Mouse (Mus musculus) midbrain, embryonic 12.5 days (tissue): Measurements from ENCODE around the gene Ranbp1. TPM values are rescaled to one million over a fixed set of nuclear protein-coding genes. Genes with fewer than 3 reads are reported as not detected.
A peak's percentile ranks its signal among the peaks of the same experiment; 100 is the strongest.
"Not testable (repeated sequence)": the region's sequence is repeated elsewhere in the genome, so short reads cannot be mapped to it uniquely, and the experiment has no call there.

Experiments used
- ATAC-seq: fragments of 200-750 bp; cut with Nextera tagmentation; 2 replicates; pipeline ENCODE4 v1.8.0; 2017; ENCODE audit warnings: low read depth, moderate TSS enrichment, moderate library complexity; ENCODE audit not compliant: low FRiP score
- H3K27ac ChIP-seq: fragments of 300-500 bp; sonication (generic); replicated peaks from 2 replicates; pipeline ENCODE4 v1.5.1; 2016; ENCODE audit warnings: mild to moderate bottlenecking
- H3K27me3 ChIP-seq: fragments of 300-500 bp; sonication (generic); 2 replicates; pipeline ENCODE4 v1.6.1; 2016; ENCODE audit warnings: mild to moderate bottlenecking
- H3K36me3 ChIP-seq: fragments of 300-500 bp; sonication (generic); 2 replicates; pipeline ENCODE4 v1.6.1; 2016
- H3K4me1 ChIP-seq: fragments of 300-500 bp; sonication (generic); 2 replicates; pipeline ENCODE4 v1.6.1; 2016
- H3K4me2 ChIP-seq: fragments of 300-500 bp; sonication (generic); replicated peaks from 2 replicates; pipeline ENCODE4 v1.6.1; 2016; ENCODE audit warnings: mild to moderate bottlenecking, moderate library complexity
- H3K4me3 ChIP-seq: fragments of 300-500 bp; sonication (generic); 2 replicates; pipeline ENCODE4 v1.5.1; 2016; ENCODE audit warnings: mild to moderate bottlenecking
- H3K9ac ChIP-seq: fragments of 300-500 bp; sonication (generic); replicated peaks from 2 replicates; pipeline ENCODE4 v1.6.1; 2016; ENCODE audit warnings: mild to moderate bottlenecking, moderate library complexity
- H3K9me3 ChIP-seq: fragments of 300-500 bp; sonication (generic); 2 replicates; pipeline ENCODE4 v1.6.1; 2016; ENCODE audit warnings: mild to moderate bottlenecking
- WGBS: fragments of 180-500 bp; shearing (Covaris S2); methylation state at CpG from one replicate; pipeline ENCODE4 v1.1.7; 2016; 5-methylcytosine and 5-hydroxymethylcytosine counted together
- polyA plus RNA-seq: library from polyadenylated mRNA; unstranded; fragments of >200 nt; fragmentation: Nextera tagmentation; extraction: Ambion mirVana; gene quantifications from 2 replicates; pipeline ENCODE4 v1.2.1, GENCODE M21; 2016

Ranbp1 gene
- 869 and 888 TPM in 2 replicates for polyA plus RNA-seq

GRCm38 (mm10) chr16:18248433-18249363 lies at the start of gene Ranbp1, which contains the start of gene Trmt2a:
Gene Ranbp1 (minus strand): TSS chr16:18248732.
Gene Trmt2a (plus strand): TSS chr16:18248679.
- Histone ChIP-seq H3K9me3 (no peaks in the 10 kb centered on the region), H3K9ac (peak within 1 kb of the TSS; percentile 92), H3K4me2 (peak within 1 kb of the TSS; percentile 93), H3K27ac (peak within 1 kb of the TSS; percentile 92), H3K27me3 (no peaks in the 10 kb centered on the region), H3K4me1 (peaks cover 42% of the 10 kb centered on the region), H3K36me3 (peaks cover 65% of the 10 kb centered on the region), H3K4me3 (peak within 1 kb of the TSS; percentile 96)
- peak; percentile 95 for ATAC-seq
- under 1% methylated on average over 101 of the region's 102 CpGs for WGBS

- Histone ChIP-seq H3K36me3 (peaks cover 11% of the 10 kb centered on the region), H3K4me3 (peak overlapping the region; percentile 82), H3K27ac (0 out of 2 replicates have a peak overlapping the region, but pooled peaks have one; percentile 42), H3K4me1 (peaks cover 31% of the 10 kb centered on the region), H3K4me2 (peak overlapping the region; percentile 96)
- H3K9ac ChIP-seq, H3K9me3 ChIP-seq, H3K27me3 ChIP-seq, ATAC-seq: not testable (repeated sequence)
- WGBS: 5% methylated on average over 10 of the region's 10 CpGs
Measured at GRCm38 (mm10) chr16:18289614-18290013, 41.1 kb upstream of the Ranbp1 start.

DNA sequence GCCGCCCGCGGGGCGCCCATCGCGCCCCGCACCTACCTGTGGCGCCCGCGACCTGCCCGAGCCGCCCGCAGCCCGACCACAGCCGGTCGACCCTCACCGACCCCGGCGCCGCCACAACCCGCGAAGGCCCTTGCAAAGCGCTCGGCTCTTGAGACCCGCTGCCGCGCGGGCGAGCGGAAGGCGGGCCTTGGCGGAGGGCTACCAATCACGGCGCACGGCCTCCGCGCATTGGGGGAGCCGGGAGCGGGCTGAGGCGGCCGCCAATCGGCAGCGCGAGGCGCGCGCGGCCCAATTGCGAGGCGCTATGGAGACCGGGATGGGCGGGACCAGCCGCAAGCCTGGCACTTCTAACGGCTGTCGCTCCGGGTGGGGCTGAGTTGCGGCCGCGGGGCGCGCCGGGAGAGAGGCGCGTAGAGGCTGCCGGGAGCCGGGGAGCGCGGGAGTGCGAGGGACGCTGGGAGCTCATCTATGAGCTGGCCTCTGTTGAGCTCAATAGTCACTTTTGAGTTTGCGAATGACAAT lies 40.6 kb upstream of the Ranbp1 start, which contains the start of gene Dgcr8:
Dgcr8 (minus strand) TSS at position 180 of the 522 bp plus-strand sequence.
- H3K9me3 ChIP-seq: no peaks in the 10 kb centered on the region
- H3K9ac ChIP-seq: peak within 1 kb of the TSS; percentile 91
- H3K4me3 ChIP-seq: peak within 1 kb of the TSS; percentile 82
- H3K27me3 ChIP-seq: no peaks in the 10 kb centered on the region
- peaks cover 31% of the 10 kb centered on the region for H3K4me1 ChIP-seq
- H3K4me2 ChIP-seq: peak within 1 kb of the TSS; percentile 96
- peaks cover 15% of the 10 kb centered on the region for H3K36me3 ChIP-seq
- peak within 1 kb of the TSS; percentile 82 for H3K27ac ChIP-seq
- 1% methylated on average over 63 of the region's 71 CpGs for WGBS
- ATAC-seq: peak; percentile 100

- peak overlapping the region; percentile 96 for H3K4me2 ChIP-seq
- peak; percentile 81 for ATAC-seq
- no peaks in the 10 kb centered on the region for H3K9me3 ChIP-seq
- H3K4me1 ChIP-seq: peaks cover 31% of the 10 kb centered on the region
- H3K4me3 ChIP-seq: peak overlapping the region; percentile 82
- peaks cover 20% of the 10 kb centered on the region for H3K36me3 ChIP-seq
- no peaks in the 10 kb centered on the region for H3K27me3 ChIP-seq
- H3K9ac ChIP-seq: peak overlapping the region; percentile 91
- peak overlapping the region; percentile 82 for H3K27ac ChIP-seq
- under 1% methylated on average over 30 of the region's 31 CpGs for WGBS
Measured at GRCm38 (mm10) chr16:18288581-18289061, 40.1 kb upstream of the Ranbp1 start.

GRCm38 (mm10) chr16:18288166-18288565 lies 39.6 kb upstream of the Ranbp1 start:
- Histone ChIP-seq H3K4me3 (peak overlapping the region; percentile 82), H3K9me3 (no peaks in the 10 kb centered on the region), H3K27me3 (no peaks in the 10 kb centered on the region), H3K4me2 (peak overlapping the region; percentile 96), H3K4me1 (peaks cover 31% of the 10 kb centered on the region), H3K9ac (peak overlapping the region; percentile 91), H3K36me3 (peaks cover 25% of the 10 kb centered on the region), H3K27ac (peak overlapping the region; percentile 82)
- ATAC-seq: no peak
- WGBS: 0% methylated on average over 4 of the region's 4 CpGs

DNA sequence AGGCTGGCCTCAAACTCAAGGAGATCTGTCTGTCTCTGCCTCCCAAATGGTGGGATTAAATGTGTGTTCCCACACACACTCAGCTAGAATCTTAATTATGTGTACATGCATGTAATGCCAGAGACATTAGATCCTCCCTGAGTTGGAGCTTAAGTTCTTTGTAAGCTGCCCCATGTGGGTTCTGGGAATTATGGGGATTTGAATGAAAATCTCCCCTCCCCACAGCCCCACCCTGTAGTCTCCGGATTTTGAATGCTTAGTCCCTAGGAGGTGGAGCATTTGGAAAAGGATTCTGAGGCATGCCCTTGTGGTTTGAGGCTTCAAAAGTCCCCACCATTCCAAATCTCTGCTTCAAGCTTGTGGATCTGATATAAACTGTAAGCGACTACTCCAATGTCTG lies 26.6 kb upstream of the Ranbp1 start:
- Histone ChIP-seq H3K27me3 (no peaks in the 10 kb centered on the region), H3K9ac (no peak overlapping the region), H3K4me1 (no peaks in the 10 kb centered on the region), H3K36me3 (peaks cover 93% of the 10 kb centered on the region), H3K4me3 (no peak overlapping the region), H3K9me3 (no peaks in the 10 kb centered on the region), H3K4me2 (no peak overlapping the region), H3K27ac (no peak overlapping the region)
- no peak for ATAC-seq
- WGBS: 70% methylated on average over 2 of the region's 2 CpGs

DNA sequence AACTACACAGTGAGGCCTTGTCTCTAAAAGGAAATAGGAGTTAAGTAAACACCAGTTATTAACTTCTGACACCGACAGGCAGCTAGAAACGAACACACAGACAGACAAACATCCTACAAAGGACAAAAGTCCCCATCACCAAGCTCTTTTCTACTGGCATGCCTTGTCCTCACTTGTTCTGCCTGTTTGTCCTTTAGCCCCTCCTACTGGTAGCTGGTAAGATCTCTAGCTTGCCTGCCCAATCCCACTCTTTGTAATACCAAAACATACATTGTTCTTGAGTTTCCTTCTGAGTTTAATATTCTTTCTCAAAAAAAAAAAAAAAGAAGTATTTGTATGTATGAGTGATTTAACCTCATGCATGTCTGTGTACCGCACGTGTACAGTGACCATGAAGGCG lies 19.6 kb upstream of the Ranbp1 start:
- ATAC-seq: no peak
- peaks cover 82% of the 10 kb centered on the region for H3K36me3 ChIP-seq
- 96% methylated on average over 5 of the region's 5 CpGs for WGBS

DNA sequence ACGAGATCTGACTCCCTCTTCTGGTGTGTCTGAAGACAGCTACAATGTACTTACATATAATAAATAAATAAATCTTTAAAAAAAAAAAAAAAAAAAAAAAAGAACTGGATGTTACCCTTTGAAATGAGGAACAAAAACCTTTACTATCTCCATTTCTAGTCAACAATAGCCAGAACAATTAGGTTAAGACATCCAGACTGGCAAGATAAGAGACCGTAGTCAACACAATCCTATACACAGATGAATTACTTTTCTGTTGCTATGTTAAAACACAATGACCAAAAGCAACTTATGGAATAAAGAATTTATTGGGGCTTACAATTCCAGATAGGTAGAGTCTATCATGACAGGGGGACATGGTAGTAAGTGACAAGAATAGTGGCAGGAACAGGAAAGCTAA lies 16.5 kb upstream of the Ranbp1 start:
- Histone ChIP-seq H3K27me3 (no peaks in the 10 kb centered on the region), H3K27ac (no peak overlapping the region), H3K4me1 (no peaks in the 10 kb centered on the region), H3K4me3 (no peak overlapping the region), H3K36me3 (peaks cover 78% of the 10 kb centered on the region), H3K9ac (no peak overlapping the region), H3K9me3 (no peaks in the 10 kb centered on the region), H3K4me2 (no peak overlapping the region)
- WGBS: 90% methylated on average over 2 of the region's 2 CpGs
- ATAC-seq: no peak

More for the DNA sequence above, 19.6 kb upstream of the Ranbp1 start:
- H3K4me2 ChIP-seq: no peak overlapping the region
- no peak overlapping the region for H3K4me3 ChIP-seq
- no peaks in the 10 kb centered on the region for H3K27me3 ChIP-seq
- H3K9ac ChIP-seq: no peak overlapping the region
- H3K27ac ChIP-seq: no peak overlapping the region
- H3K9me3 ChIP-seq: no peaks in the 10 kb centered on the region
- no peaks in the 10 kb centered on the region for H3K4me1 ChIP-seq

DNA sequence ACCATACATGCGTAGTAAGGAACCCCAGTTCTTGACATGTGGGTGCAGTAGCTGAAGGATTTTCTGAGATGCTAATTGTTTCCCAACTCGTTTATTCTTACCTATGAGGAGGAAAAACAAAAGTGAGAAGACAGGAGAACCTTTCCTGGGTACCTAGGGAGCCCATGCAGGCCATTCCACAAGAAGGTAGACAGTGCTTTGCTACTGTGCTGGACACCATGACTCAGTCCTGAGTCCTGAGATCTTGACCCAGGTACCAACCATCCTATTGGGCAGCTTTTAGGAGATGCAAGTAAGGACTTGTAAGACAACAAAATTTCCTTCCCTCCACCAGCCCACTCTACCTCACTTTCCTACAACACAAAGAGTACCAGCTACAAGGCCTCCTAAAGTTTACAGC lies 9.7 kb upstream of the Ranbp1 start, which contains the start of gene Gm49776:
Gm49776 (minus strand) TSS at position 101 of the 400 bp plus-strand sequence.
- 94% methylated on average over 2 of the region's 2 CpGs for WGBS
- no peak for ATAC-seq

DNA sequence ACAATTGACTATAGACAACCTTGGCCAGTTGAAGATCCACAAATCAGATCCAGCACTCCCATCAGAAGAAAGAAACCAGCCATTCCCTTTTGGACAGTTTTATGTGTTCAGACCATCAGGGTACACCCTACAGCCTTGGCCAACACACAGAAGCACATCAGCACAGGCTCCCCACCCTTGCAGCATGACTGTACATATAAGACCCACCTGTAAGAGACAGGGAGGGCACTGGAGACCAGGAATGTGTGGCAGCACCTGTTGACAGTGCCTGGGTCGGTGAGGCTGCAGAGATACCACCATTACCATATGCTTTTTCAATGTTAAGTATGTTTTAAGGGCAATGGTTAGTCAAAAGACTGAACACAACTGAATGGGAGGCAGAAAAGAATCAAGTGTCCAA lies 5.3 kb upstream of the Ranbp1 start:
- no peak overlapping the region for H3K4me2 ChIP-seq
- peaks cover 26% of the 10 kb centered on the region for H3K4me1 ChIP-seq
- WGBS: 90% methylated on average over 1 of the region's 1 CpGs
- H3K9ac ChIP-seq: no peak overlapping the region
- H3K4me3 ChIP-seq: no peak overlapping the region
- peaks cover 81% of the 10 kb centered on the region for H3K36me3 ChIP-seq
- H3K27ac ChIP-seq: no peak overlapping the region
- no peaks in the 10 kb centered on the region for H3K9me3 ChIP-seq
- no peaks in the 10 kb centered on the region for H3K27me3 ChIP-seq
- no peak for ATAC-seq

More for the DNA sequence above, 9.7 kb upstream of the Ranbp1 start, which contains the start of gene Gm49776:
- Histone ChIP-seq H3K9me3 (no peaks in the 10 kb centered on the region), H3K36me3 (peaks cover 92% of the 10 kb centered on the region), H3K4me1 (no peaks in the 10 kb centered on the region), H3K27ac (no peak within 1 kb of the TSS), H3K4me3 (no peak within 1 kb of the TSS), H3K4me2 (no peak within 1 kb of the TSS), H3K9ac (no peak within 1 kb of the TSS), H3K27me3 (no peaks in the 10 kb centered on the region)

DNA sequence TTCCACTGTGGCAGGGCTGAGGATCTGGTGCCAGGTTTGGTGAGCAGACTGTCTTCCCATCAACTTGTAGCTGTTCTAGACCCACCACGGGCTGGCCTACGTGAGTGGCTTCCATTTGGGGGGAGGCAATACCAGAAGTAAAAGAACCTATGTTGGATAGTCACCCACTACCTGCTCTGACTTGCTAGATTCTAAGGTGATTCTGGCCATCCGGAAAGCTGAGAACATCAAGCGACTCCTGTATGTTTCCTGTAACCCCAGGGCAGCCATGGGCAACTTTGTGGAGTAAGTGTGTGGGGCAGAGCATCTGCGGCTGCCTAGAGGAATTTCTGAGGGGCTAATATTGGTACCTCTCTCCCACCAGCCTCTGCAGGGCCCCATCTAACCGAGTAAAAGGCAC lies 4.2 kb upstream of the Ranbp1 start:
- Histone ChIP-seq H3K27me3 (no peaks in the 10 kb centered on the region), H3K9me3 (no peaks in the 10 kb centered on the region), H3K4me2 (no peak overlapping the region), H3K9ac (no peak overlapping the region), H3K27ac (no peak overlapping the region), H3K4me3 (no peak overlapping the region), H3K4me1 (peaks cover 26% of the 10 kb centered on the region), H3K36me3 (peaks cover 72% of the 10 kb centered on the region)
- WGBS: 90% methylated on average over 6 of the region's 6 CpGs
- no peak for ATAC-seq
